Mouse (Mus musculus) forebrain, embryonic 14.5 days (tissue): ENCODE results near the gene Sost. TPM values are rescaled to one million over a fixed set of nuclear protein-coding genes. Genes with fewer than 3 reads are reported as not detected.

Experiments
- ATAC-seq: fragments of 200-750 bp; cut with Nextera tagmentation; 2 replicates; pipeline ENCODE4 v1.8.0; 2017; ENCODE audit warnings: mild to moderate bottlenecking, moderate library complexity
- DNase-seq: peaks from one replicate; pipeline ENCODE4 v3.0.0-alpha.2; 2015; ENCODE audit warnings: low spot score
- H3K27ac ChIP-seq: fragments of 300-500 bp; sonication (generic); 2 replicates; pipeline ENCODE4 v1.5.1; 2014; ENCODE audit warnings: low read depth, mild to moderate bottlenecking, control low read depth, low read length, moderate library complexity
- H3K27me3 ChIP-seq: fragments of 300-500 bp; sonication (generic); replicated peaks from 2 replicates; pipeline ENCODE4 v1.6.1; 2014; ENCODE audit warnings: low read length, control low read depth, mixed read lengths; ENCODE audit not compliant: control insufficient read depth, insufficient read depth
- H3K36me3 ChIP-seq: fragments of 300-500 bp; sonication (generic); 2 replicates; pipeline ENCODE4 v1.6.1; 2014; ENCODE audit warnings: low read length, control low read depth; ENCODE audit not compliant: control insufficient read depth, insufficient read depth
- H3K4me1 ChIP-seq: fragments of 300-500 bp; sonication (generic); 2 replicates; pipeline ENCODE4 v1.6.1; 2014; ENCODE audit warnings: antibody characterized with exemption, low read length, control low read depth; ENCODE audit not compliant: control insufficient read depth, insufficient read depth
- H3K4me2 ChIP-seq: fragments of 300-500 bp; sonication (generic); 2 replicates; pipeline ENCODE4 v1.6.1; 2014; ENCODE audit warnings: mild to moderate bottlenecking, control low read depth, low read length
- H3K4me3 ChIP-seq: fragments of 300-500 bp; sonication (generic); 2 replicates; pipeline ENCODE4 v1.5.1; 2014; ENCODE audit warnings: low read depth, low read length, control low read depth
- H3K9ac ChIP-seq: fragments of 300-500 bp; sonication (generic); 2 replicates; pipeline ENCODE4 v1.6.1; 2014; ENCODE audit warnings: mild to moderate bottlenecking, low read length, control low read depth, moderate library complexity
- H3K9me3 ChIP-seq: fragments of 300-500 bp; sonication (generic); replicated peaks from 2 replicates; pipeline ENCODE4 v1.6.1; 2016; ENCODE audit warnings: low read length, control low read depth, mixed read lengths; ENCODE audit not compliant: control insufficient read depth
- WGBS: fragments of 180-500 bp; shearing (Covaris S2); extraction: QIAGEN DNeasy Blood & Tissue Kit; methylation state at CpG from one replicate; pipeline ENCODE4 v1.1.7; 2014; 5-methylcytosine and 5-hydroxymethylcytosine counted together
- polyA plus RNA-seq: library from polyadenylated mRNA; unstranded; fragments of >200 nt; fragmentation: Nextera tagmentation; extraction: Ambion mirVana; gene quantifications from 2 replicates; pipeline ENCODE4 v1.2.1, GENCODE M21; 2014

Gene Sost
- not detected in 2 replicates for polyA plus RNA-seq

DNA sequence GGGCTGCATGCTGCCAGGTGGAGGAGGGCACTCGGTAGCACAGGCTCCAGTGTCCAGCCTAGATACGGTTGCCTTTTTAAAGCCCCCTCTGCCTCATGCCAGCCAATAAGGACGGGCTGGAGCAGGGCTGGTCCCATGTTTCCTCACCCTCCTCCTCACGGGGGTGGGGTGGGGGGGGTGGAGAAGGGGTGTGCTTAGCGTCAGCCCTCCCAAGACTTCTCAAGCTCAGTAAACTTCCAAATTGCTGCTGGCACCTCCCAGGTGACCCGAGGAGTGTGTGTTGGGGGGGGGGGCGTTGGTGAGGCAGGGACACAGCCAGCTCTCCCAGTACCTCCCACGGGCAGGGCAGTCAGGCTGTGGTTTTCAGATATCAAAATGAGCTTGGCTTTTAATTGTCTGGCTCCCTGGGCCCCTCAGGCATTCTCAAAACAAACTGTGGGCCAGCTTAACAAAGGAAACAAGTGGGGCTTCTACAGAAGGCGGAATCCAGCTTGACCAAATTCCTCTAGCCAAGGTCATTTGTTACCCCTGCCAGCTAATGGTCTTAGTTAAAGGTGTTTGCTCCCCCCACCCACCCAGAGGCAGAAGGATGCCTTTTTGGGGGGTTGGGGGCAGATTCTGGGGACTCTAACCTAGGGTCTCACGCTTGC lies at the start of gene Sost:
Gene Sost, minus strand, starts transcription at position 51 of the 650 bp plus-strand sequence.
- Histone ChIP-seq H3K9ac (no peak within 1 kb of the TSS), H3K4me2 (no peak within 1 kb of the TSS), H3K4me1 (no peaks in the 10 kb centered on the region), H3K9me3 (no peaks in the 10 kb centered on the region), H3K4me3 (no peak within 1 kb of the TSS), H3K36me3 (no peaks in the 10 kb centered on the region), H3K27me3 (peaks cover 50% of the 10 kb centered on the region), H3K27ac (no peak within 1 kb of the TSS)
- ATAC-seq (no peak), DNase-seq (no peak)
- 15% methylated on average over 10 of the region's 10 CpGs for WGBS

DNA sequence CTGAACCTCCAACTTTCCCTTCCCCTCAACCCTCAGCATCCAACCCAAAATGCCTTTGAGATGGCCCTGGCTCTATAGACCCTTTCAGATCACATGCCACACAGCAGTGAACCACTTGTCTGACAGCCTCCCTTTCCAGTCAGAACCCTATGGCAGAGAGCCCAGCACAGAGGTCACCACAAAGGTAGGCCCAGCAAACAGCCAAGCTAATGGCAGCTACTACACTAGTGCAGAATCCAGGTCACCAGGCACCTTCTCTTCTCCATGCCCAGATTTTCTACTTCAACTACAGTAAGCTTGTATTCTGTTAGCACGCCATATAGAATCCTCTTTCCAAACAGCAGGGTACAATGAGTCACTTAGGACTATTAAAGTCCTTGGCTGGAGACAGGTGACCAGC lies 49.3 kb upstream of the Sost start:
- H3K36me3 ChIP-seq, result peaks cover 58% of the 10 kb centered on the region
- no peak overlapping the region for H3K27ac ChIP-seq
- 100% methylated on average over 1 of the region's 1 CpGs for WGBS
- no peak overlapping the region for H3K4me3 ChIP-seq
- H3K4me2 ChIP-seq, result no peak overlapping the region
- H3K4me1 ChIP-seq, result peaks cover 6% of the 10 kb centered on the region; the same call in 1 of the 2 replicates
- no peaks in the 10 kb centered on the region for H3K9me3 ChIP-seq
- H3K9ac ChIP-seq, result no peak overlapping the region
- no peaks in the 10 kb centered on the region for H3K27me3 ChIP-seq
- ATAC-seq (no peak), DNase-seq (no peak)

DNA sequence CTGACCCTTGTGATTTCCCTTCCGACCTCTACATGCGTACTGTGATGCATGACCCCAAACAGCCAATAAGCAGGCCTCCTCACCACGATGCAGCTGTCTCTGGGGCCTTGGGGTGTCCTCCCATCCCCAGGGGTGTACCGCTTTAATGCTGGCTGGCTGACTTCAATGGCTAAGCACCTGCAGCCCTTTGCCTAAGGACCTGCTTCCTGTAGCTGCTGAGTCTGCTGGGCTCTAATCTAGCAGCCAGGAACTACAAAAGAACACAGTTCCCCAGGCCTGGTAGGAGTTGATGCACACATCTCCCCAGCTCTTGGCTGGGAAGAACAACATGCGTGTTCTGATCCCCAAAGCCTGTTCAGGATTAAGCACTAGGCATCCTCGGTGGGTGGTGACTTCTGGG lies 48.7 kb upstream of the Sost start:
- ATAC-seq, result no peak
- WGBS, result 65% methylated on average over 6 of the region's 6 CpGs
- H3K9ac ChIP-seq, result no peak overlapping the region
- H3K4me1 ChIP-seq, result peaks cover 10% of the 10 kb centered on the region
- no peak for DNase-seq
- peaks cover 63% of the 10 kb centered on the region for H3K36me3 ChIP-seq
- no peak overlapping the region for H3K4me2 ChIP-seq
- H3K9me3 ChIP-seq, result no peaks in the 10 kb centered on the region
- H3K27ac ChIP-seq, result no peak overlapping the region
- no peaks in the 10 kb centered on the region for H3K27me3 ChIP-seq
- no peak overlapping the region for H3K4me3 ChIP-seq

DNA sequence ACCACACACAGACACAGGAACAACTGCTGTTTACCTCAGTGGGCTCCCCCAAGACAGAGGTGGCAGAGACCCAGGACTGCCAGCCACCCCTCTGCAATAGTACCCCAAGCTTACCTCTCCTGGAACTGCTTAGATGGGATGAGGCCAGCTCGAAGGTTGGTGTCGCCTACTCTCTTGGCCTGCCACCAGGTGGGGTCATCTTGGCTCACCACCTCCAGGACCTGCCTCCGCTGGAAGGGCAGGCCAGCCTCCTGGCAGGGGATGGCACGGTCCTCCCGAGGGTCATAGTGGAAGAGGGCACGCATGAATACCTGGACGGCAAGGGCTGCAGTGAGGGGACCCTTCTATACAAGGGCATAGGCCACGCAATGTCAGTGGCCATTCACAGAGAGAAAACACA lies 46.4 kb upstream of the Sost start:
- Histone ChIP-seq H3K4me1 (peaks cover 14% of the 10 kb centered on the region), H3K4me2 (no peak overlapping the region), H3K36me3 (peaks cover 76% of the 10 kb centered on the region), H3K27ac (no peak overlapping the region), H3K27me3 (no peaks in the 10 kb centered on the region), H3K4me3 (no peak overlapping the region), H3K9ac (no peak overlapping the region), H3K9me3 (no peaks in the 10 kb centered on the region)
- 90% methylated on average over 8 of the region's 8 CpGs for WGBS
- no peak for DNase-seq
- no peak for ATAC-seq

DNA sequence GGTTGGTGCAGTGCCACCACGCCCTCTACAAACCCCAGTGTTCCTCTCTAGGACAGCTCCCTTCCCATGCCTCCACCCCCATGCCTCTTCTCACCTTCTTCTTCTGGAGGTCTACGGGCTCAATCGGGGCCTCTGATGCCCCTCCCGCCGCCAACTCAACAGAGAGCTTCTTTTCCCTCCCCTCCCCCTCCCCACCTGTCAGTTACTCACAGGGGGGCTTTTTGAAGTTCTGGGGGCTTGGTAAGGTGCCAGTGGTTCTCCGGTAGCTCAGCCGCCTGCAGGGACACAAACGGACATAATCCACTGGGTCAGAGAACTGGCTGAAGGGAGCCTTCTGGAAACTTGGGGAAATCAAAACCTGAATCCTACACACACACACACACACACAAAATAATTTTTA lies 44.7 kb upstream of the Sost start:
- H3K4me3 ChIP-seq, result no peak overlapping the region
- ATAC-seq (no peak), DNase-seq (no peak)
- H3K9me3 ChIP-seq, result no peaks in the 10 kb centered on the region
- no peak overlapping the region for H3K27ac ChIP-seq
- no peak overlapping the region for H3K9ac ChIP-seq
- peaks cover 81% of the 10 kb centered on the region for H3K36me3 ChIP-seq
- H3K27me3 ChIP-seq, result no peaks in the 10 kb centered on the region
- H3K4me2 ChIP-seq, result no peak overlapping the region
- H3K4me1 ChIP-seq, result peaks cover 14% of the 10 kb centered on the region
- WGBS, result 51% methylated on average over 8 of the region's 8 CpGs

DNA sequence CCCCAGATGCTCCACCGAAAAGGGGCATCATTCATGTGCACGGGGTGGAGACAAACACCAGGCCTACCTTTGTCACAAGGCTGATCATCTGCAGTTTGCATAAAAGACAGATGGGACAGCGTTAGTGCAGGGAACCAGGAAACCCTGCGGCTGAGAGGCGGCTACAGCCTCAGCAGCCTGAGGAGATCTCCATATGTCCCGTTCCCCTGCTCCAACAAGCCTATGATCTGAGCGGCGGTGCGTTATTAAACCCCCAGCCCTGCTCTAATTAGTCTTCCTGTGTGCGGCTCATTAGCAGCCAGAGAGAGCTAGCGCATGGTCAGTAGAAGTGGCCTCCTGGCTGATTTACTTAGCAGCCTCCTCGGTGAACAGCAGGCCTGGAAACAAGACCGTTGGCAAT lies 43.3 kb upstream of the Sost start:
- Histone ChIP-seq H3K4me2 (no peak overlapping the region), H3K4me3 (no peak overlapping the region), H3K4me1 (peaks cover 14% of the 10 kb centered on the region), H3K27ac (peak overlapping the region; percentile 91), H3K9me3 (no peaks in the 10 kb centered on the region), H3K36me3 (peaks cover 81% of the 10 kb centered on the region), H3K27me3 (no peaks in the 10 kb centered on the region), H3K9ac (no peak overlapping the region)
- WGBS, result 14% methylated on average over 13 of the region's 13 CpGs
- ATAC-seq (peak; percentile 95), DNase-seq (peak; percentile 90)

DNA sequence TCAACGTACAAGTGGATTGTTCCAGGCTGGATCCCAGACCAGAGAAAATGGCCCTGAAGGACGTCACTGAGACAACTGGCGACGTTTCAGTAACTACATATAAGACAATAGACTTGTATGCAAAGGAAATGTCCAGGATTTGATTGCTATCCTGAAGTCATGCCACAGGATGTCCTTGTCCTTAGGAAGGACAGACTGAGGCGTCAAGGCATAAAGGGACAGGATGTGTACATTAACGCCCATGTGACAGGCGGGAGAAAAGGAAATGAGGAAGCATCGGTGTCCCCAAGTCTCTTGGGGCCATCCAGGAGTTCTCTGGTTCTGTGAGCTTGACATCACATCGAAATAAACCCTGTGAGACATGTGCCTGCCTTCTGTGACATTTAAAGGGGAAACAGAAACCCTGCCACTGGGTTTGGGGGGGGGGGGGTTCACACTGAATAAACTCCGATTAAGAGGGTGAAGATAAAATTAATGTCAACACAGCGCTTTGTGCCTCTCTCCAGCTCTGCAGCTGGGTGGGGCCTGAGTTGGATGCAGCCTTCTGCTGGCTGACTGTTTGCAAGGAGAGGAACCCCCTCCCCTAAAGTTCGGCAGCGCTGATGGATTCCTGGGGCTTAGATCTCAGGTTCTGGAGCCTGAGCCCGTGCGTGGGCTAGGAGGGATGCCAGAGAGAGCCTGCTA lies 42.3 kb upstream of the Sost start:
- no peaks in the 10 kb centered on the region for H3K27me3 ChIP-seq
- peaks cover 14% of the 10 kb centered on the region for H3K4me1 ChIP-seq
- no peak for DNase-seq
- H3K4me2 ChIP-seq, result no peak overlapping the region
- H3K27ac ChIP-seq, result peak overlapping the region; percentile 91
- H3K4me3 ChIP-seq, result no peak overlapping the region
- H3K36me3 ChIP-seq, result peaks cover 80% of the 10 kb centered on the region
- no peak overlapping the region for H3K9ac ChIP-seq
- 87% methylated on average over 15 of the region's 15 CpGs for WGBS
- ATAC-seq, result no peak
- H3K9me3 ChIP-seq, result no peaks in the 10 kb centered on the region

DNA sequence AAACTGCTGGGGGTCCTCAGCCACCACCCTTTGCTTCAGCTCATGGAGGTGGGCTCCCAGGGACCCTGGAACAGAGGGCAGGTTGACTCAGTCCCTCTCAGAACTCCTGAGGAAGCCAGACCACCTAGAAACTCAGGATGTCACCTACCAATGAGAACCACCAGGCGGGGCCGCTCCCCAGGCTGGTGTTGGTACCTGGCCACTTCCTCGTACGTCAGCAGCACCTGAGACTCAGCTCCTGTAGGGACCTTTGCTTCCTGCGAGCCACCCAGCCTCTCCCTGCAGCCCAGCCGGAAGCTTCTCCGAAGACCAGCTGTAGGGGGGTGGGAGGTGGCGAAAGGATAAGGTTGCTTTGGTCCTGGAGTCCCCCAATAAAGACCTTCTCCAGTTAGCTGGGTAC lies 41.6 kb upstream of the Sost start:
- 98% methylated on average over 8 of the region's 8 CpGs for WGBS
- H3K4me2 ChIP-seq, result no peak overlapping the region
- H3K9me3 ChIP-seq, result no peaks in the 10 kb centered on the region
- H3K27ac ChIP-seq, result no peak overlapping the region
- DNase-seq (no peak), ATAC-seq (no peak)
- H3K4me1 ChIP-seq, result peaks cover 14% of the 10 kb centered on the region
- no peak overlapping the region for H3K4me3 ChIP-seq
- H3K27me3 ChIP-seq, result no peaks in the 10 kb centered on the region
- peaks cover 74% of the 10 kb centered on the region for H3K36me3 ChIP-seq
- no peak overlapping the region for H3K9ac ChIP-seq

DNA sequence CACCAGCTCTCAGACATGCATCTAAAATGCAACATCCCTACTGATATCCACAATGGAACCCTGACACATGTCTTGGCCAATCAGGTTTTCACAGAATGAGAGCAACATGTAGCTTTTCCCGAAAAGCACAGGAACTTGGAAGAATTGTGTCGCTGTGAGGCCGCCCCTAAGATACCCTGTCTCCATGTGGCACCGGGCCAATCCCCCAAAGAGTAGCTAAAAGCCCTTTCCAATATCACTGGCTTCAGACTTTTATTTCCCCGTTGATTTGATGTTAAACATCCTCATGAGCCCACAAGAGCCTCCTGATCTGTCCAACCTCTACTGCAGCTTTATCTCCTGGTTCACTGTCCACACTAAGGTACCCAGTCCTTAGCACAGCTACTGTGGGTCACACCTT lies 39.9 kb upstream of the Sost start:
- H3K9ac ChIP-seq, result no peak overlapping the region

More for the DNA sequence above, 39.9 kb upstream of the Sost start:
- ATAC-seq (no peak), DNase-seq (no peak)
- Histone ChIP-seq H3K9me3 (no peaks in the 10 kb centered on the region), H3K27ac (no peak overlapping the region), H3K4me3 (no peak overlapping the region), H3K4me1 (peaks cover 14% of the 10 kb centered on the region), H3K4me2 (no peak overlapping the region), H3K36me3 (peaks cover 64% of the 10 kb centered on the region), H3K27me3 (no peaks in the 10 kb centered on the region)
- WGBS, result 73% methylated on average over 5 of the region's 5 CpGs
